Mouse (Mus musculus) bone marrow, adult 2 months (tissue): Measurements from ENCODE around the gene Rcbtb2. TPM values are rescaled to one million over a fixed set of nuclear protein-coding genes. Genes with fewer than 3 reads are reported as not detected.

Source experiments
- H3K27ac ChIP-seq: fragments of 200-500 bp; 2 replicates; pipeline ENCODE4 v1.5.1; 2012; ENCODE audit warnings: low read depth, mild to moderate bottlenecking, control low read depth, inconsistent platforms, low read length; ENCODE audit not compliant: control insufficient read depth, poor library complexity, insufficient read depth
- H3K4me1 ChIP-seq: fragments of 200-500 bp; 2 replicates; pipeline ENCODE4 v1.6.1; 2011; ENCODE audit warnings: low read length; ENCODE audit not compliant: control insufficient read depth, insufficient read depth
- H3K4me3 ChIP-seq: fragments of 200-500 bp; replicated peaks from 2 replicates; pipeline ENCODE3; 2011; ENCODE audit warnings: mild to moderate bottlenecking, low read depth, low read length, control low read depth; ENCODE audit not compliant: control insufficient read depth
- CTCF ChIP-seq: fragments of 200-500 bp; IDR thresholded peaks from 2 replicates; pipeline ENCODE4 v1.5.1; 2011; ENCODE audit warnings: low read length, control low read depth; ENCODE audit not compliant: control insufficient read depth, insufficient read depth
- POLR2A ChIP-seq: fragments of 200-500 bp; IDR thresholded peaks from 2 replicates; pipeline ENCODE4 v1.6.1; 2011; ENCODE audit warnings: low read depth, mild to moderate bottlenecking, control low read depth, low read length, borderline replicate concordance; ENCODE audit not compliant: control insufficient read depth
- WGBS: fragments of 180-500 bp; shearing (Covaris S2); methylation state at CpG from one replicate; pipeline ENCODE4 v1.1.7; 2018; 5-methylcytosine and 5-hydroxymethylcytosine counted together
- polyA plus RNA-seq: library from polyadenylated mRNA; stranded (reverse); fragments of >200 nt; gene quantifications from 2 replicates; pipeline ENCODE4 v1.2.4, GENCODE M21; 2011; ENCODE audit warnings: low replicate concordance; ENCODE audit not compliant: missing spikeins, insufficient read depth, insufficient read length

Rcbtb2 gene
- polyA plus RNA-seq, 1 experiment, result 18.3 TPM

DNA sequence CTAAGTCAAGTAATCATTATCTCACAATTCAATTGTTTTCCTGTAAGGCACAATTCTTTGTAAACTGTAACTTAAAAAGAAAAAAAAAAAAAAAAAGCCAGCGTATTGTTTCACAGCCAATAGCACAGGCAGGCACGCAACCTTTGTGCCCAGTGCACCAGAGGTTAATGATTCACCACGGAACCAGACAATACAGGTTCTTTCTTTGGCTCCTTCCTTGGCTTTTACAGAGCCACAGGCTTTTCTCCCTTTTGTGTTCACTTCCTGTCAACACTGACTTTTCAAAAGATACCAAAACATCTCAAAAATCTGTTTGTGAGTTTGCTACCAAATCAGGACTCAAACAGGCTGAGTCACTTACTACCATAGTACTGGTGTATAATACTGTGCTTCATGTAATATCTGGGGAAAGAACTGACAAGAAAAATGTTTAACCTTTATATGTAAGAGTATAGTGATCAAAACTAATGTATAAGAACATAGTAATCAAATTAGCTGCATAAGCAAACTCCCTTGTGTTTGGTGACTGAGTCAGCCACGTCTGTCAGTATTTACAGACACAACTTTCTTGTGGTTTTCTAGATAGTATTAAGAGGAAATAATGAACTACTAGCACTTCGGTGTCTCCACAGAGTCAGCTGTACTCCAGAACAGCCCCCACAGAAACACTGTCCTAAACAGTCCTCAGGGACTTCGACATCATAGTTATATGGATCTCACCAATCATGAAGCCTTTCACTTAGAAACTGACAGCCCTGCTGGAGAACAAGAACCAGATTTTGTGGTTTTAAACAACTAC is 130.8 kb downstream of the Rcbtb2 start:
- Histone ChIP-seq H3K27ac (no peak overlapping the region), H3K4me3 (no peak overlapping the region), H3K4me1 (no peaks in the 10 kb centered on the region; the same call in 1 of the 2 replicates)
- 51% methylated on average over 6 of the region's 6 CpGs for WGBS
- TF ChIP-seq POLR2A (no peak), CTCF (no peak)

DNA sequence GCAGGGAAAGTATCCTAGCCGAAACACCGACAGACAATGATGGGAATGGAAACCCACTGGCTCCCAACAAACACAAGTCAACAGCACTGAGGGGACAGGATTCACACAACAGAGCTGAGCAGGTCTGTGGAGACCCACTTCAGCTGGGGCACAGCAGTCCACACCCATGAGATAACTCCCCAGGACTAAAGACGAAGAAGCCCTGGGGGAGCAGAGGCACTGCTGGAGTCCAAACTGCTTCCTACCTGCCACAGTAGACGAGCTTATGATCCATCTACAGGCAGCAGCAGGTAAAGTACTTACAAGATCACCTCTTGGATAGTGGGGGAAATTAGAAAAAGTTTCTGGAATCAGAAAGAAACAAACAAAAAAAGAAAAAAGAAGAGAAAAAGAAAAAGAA is 131.6 kb downstream of the Rcbtb2 start:
- TF ChIP-seq CTCF (no peak), POLR2A (no peak)
- 85% methylated on average over 4 of the region's 4 CpGs for WGBS
- no peak overlapping the region for H3K4me3 ChIP-seq
- H3K27ac ChIP-seq, result no peak overlapping the region
- no peaks in the 10 kb centered on the region; the same call in 1 of the 2 replicates for H3K4me1 ChIP-seq

- Histone ChIP-seq H3K4me1 (no peaks in the 10 kb centered on the region; the same call in 1 of the 2 replicates), H3K4me3 (no peak overlapping the region), H3K27ac (no peak overlapping the region)
- no peak for TF ChIP-seq POLR2A
- TF ChIP-seq CTCF, result no peak
- WGBS, result 69% methylated on average over 3 of the region's 3 CpGs
Measured at GRCm38 (mm10) chr14:73255426-73255970, 132.7 kb downstream of the Rcbtb2 start.

- Histone ChIP-seq H3K27ac (no peak overlapping the region), H3K4me1 (no peaks in the 10 kb centered on the region; the same call in 1 of the 2 replicates), H3K4me3 (no peak overlapping the region)
- 45% methylated on average over 7 of the region's 7 CpGs for WGBS
- no peak for TF ChIP-seq CTCF
Measured at GRCm38 (mm10) chr14:73257348-73257747, 134.5 kb downstream of the Rcbtb2 start.

Other genes with a start within 250 kb of the Rcbtb2 start
- gene Cysltr2, start 73.9 kb upstream of the Rcbtb2 start, polyA plus RNA-seq, result 40.4 and 62.2 TPM in 2 replicates
- 3.9 and 10.0 TPM in 2 replicates for gene Lpar6, start 114.9 kb downstream of the Rcbtb2 start, polyA plus RNA-seq
- gene Rb1, start 202.8 kb downstream of the Rcbtb2 start, polyA plus RNA-seq, result 21.3 and 27.0 TPM in 2 replicates